Mouse (Mus musculus) heart, postnatal 0 days (tissue): ENCODE data around the gene Megf11.

ENCODE experiments used
- CTCF ChIP-seq: IDR thresholded peaks from 2 replicates; pipeline ENCODE4 v1.5.1; 2016; ENCODE audit warnings: antibody characterized with exemption, control low read depth, low read depth
- EP300 ChIP-seq: IDR thresholded peaks from 2 replicates; pipeline ENCODE4 v1.6.1; 2016; ENCODE audit warnings: antibody characterized with exemption, low read depth

DNA sequence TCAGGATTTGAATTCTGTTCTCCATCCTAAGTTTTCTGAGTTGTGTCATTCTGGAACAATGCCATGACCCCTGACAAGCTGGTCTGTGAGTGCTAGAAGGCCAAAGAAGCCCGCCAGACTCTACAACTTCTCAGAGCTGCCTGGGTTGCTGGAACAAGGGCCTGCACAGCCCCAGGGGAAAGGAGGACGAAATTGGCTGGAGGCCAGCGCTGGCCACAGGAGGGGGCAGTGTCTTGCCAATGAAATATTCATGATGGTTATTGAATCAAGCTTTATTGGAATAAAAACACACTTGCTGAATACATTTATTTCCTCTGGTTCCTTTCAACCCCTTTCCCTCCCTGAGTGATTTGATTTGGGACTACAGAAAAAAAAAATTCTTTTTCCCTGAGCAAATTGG, 224.1 kb downstream of the Megf11 start:
- TF ChIP-seq CTCF (no peak), EP300 (no peak)
